Mouse (Mus musculus) ES-Bruce4 (cell line): ENCODE results near the gene Nedd4. TPM values are rescaled to one million over a fixed set of nuclear protein-coding genes. Genes with fewer than 3 reads are reported as not detected.

Source experiments
- H3K27ac ChIP-seq: 2 replicates; pipeline ENCODE4 v1.5.1; 2012; ENCODE audit warnings: low read length, inconsistent platforms; ENCODE audit not compliant: insufficient read depth
- H3K27me3 ChIP-seq: 2 replicates; pipeline ENCODE4 v1.6.1; 2012; ENCODE audit warnings: mild to moderate bottlenecking, low read length, inconsistent platforms; ENCODE audit not compliant: control insufficient read depth, poor library complexity, insufficient read depth, severe bottlenecking
- H3K36me3 ChIP-seq: 2 replicates; pipeline ENCODE4 v1.6.1; 2012; ENCODE audit warnings: inconsistent platforms, mild to moderate bottlenecking, low read length, moderate library complexity; ENCODE audit not compliant: control insufficient read depth, poor library complexity, insufficient read depth, severe bottlenecking
- H3K4me1 ChIP-seq: one replicate; pipeline ENCODE4 v1.8.1; 2011; ENCODE audit warnings: low read length; ENCODE audit not compliant: control insufficient read depth, insufficient read depth
- H3K4me3 ChIP-seq: 2 replicates; pipeline ENCODE4 v1.5.1; 2011; ENCODE audit warnings: low read depth, mild to moderate bottlenecking, low read length
- H3K9ac ChIP-seq: 2 replicates; pipeline ENCODE4 v1.6.1; 2012; ENCODE audit warnings: low read depth, mild to moderate bottlenecking, inconsistent platforms; ENCODE audit not compliant: poor library complexity, severe bottlenecking
- H3K9me3 ChIP-seq: replicated peaks from 2 replicates; pipeline ENCODE4 v1.6.1; 2012; ENCODE audit warnings: mild to moderate bottlenecking, low read length, inconsistent platforms; ENCODE audit not compliant: control insufficient read depth, poor library complexity, insufficient read depth, severe bottlenecking
- CTCF ChIP-seq: IDR thresholded peaks from one replicate; pipeline ENCODE4 v1.8.1; 2011; ENCODE audit warnings: low read depth, low read length
- EP300 ChIP-seq: IDR thresholded peaks from 2 replicates; pipeline ENCODE4 v1.6.1; 2011; ENCODE audit warnings: low read depth, low read length; ENCODE audit not compliant: insufficient read depth
- POLR2A ChIP-seq: IDR thresholded peaks from one replicate; pipeline ENCODE4 v1.8.1; 2011; ENCODE audit warnings: low read length; ENCODE audit not compliant: insufficient read depth
- polyA plus RNA-seq: library from polyadenylated mRNA; stranded (reverse); fragments of >200 nt; gene quantifications from 2 replicates; pipeline ENCODE4 v1.2.4, GENCODE M21; 2011; ENCODE audit warnings: low read depth; ENCODE audit not compliant: missing spikeins, insufficient read depth, insufficient read length

Gene Nedd4
- polyA plus RNA-seq, 1 experiment, result 1,184 TPM

DNA sequence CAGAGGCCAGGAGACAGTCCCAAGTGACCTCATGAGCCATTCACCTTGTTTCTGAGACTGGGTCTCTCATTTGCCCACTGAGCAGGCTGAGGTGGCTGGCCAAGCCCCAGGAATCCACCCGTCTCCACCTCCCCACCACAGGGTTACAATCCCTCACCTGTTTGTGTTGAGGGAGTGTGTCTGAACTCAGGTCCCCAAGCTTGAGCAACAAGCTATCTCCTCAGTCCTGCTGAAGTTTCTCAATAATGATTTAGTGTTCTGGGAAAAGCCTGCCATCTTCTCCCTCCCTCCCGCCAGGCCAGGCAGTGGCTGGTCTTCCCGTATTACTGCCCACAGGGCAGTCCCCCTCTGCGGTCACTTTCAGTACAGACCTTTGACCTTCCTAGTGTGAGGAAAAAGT is 5.7 kb upstream of the Nedd4 start:
- TF ChIP-seq CTCF, result no peak
- no peak for TF ChIP-seq POLR2A
- TF ChIP-seq EP300, result no peak
- H3K9ac ChIP-seq, result 0 out of 2 replicates have a peak overlapping the region, but pooled peaks have one; percentile 33
- no peaks in the 10 kb centered on the region for H3K9me3 ChIP-seq
- 0 out of 2 replicates have a peak overlapping the region, but pooled peaks have one; percentile 71 for H3K27ac ChIP-seq
- H3K27me3 ChIP-seq, result no peaks in the 10 kb centered on the region
- no peak overlapping the region for H3K4me3 ChIP-seq
- no peaks in the 10 kb centered on the region for H3K36me3 ChIP-seq
- peaks cover 13% of the 10 kb centered on the region for H3K4me1 ChIP-seq

DNA sequence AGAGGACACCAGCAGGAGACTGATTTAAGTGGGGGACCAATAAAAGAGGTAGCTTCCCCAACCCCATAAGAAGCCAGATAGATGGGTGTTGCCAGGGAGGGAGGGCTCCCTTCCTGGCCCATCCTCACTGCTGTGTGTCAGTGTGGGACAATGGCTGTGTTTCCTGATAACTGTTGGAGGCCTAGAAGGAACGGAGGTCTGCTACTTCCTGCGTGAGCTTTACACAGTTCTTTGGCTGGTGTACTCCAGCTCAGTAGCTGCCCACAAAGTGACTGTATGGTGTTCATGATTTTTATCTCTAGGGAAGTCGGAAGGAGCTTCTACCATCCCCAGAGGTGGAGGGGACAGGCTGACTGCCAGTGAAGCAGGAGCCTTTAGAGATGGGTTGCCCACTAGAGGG is 5.2 kb upstream of the Nedd4 start:
- no peak for TF ChIP-seq EP300
- TF ChIP-seq POLR2A, result no peak
- TF ChIP-seq CTCF, result no peak
- H3K27ac ChIP-seq, result peak overlapping the region; percentile 71
- peaks cover 13% of the 10 kb centered on the region for H3K4me1 ChIP-seq
- no peaks in the 10 kb centered on the region for H3K9me3 ChIP-seq
- H3K4me3 ChIP-seq, result no peak overlapping the region
- 0 out of 2 replicates have a peak overlapping the region, but pooled peaks have one; percentile 33 for H3K9ac ChIP-seq
- H3K36me3 ChIP-seq, result no peaks in the 10 kb centered on the region
- H3K27me3 ChIP-seq, result no peaks in the 10 kb centered on the region

- Histone ChIP-seq H3K9ac (no peak overlapping the region), H3K4me1 (peaks cover 13% of the 10 kb centered on the region), H3K27me3 (no peaks in the 10 kb centered on the region), H3K36me3 (no peaks in the 10 kb centered on the region), H3K27ac (0 out of 2 replicates have a peak overlapping the region, but pooled peaks have one; percentile 15), H3K9me3 (no peaks in the 10 kb centered on the region), H3K4me3 (no peak overlapping the region)
- TF ChIP-seq CTCF (no peak), EP300 (no peak), POLR2A (no peak)
Observed at GRCm38 (mm10) chr9:72657694-72658093, 4.5 kb upstream of the Nedd4 start.

DNA sequence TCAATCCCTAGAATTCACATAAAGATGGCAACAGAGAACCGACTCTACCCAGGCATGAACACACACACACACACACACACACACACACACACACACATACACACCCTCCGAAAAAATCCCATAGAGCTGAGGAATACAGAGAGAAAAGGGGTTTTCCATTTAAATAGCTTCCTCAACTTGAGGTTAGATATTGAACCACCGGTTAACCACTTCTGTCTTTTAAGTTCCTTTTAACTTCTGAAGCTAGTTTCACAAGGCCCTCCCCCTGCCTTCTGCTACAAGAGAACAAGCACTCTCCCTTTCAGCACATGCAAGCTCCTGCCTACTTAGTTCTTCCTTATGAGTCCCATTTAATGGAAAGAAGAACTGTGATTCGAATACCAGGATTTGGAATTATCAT is 2.0 kb upstream of the Nedd4 start:
- Histone ChIP-seq H3K27me3 (no peaks in the 10 kb centered on the region), H3K4me3 (no peak overlapping the region), H3K36me3 (peaks cover 17% of the 10 kb centered on the region), H3K4me1 (peaks cover 8% of the 10 kb centered on the region), H3K27ac (no peak overlapping the region; the same call in 1 of the 2 replicates), H3K9ac (no peak overlapping the region), H3K9me3 (no peaks in the 10 kb centered on the region)
- TF ChIP-seq CTCF (no peak), EP300 (no peak), POLR2A (no peak)

DNA sequence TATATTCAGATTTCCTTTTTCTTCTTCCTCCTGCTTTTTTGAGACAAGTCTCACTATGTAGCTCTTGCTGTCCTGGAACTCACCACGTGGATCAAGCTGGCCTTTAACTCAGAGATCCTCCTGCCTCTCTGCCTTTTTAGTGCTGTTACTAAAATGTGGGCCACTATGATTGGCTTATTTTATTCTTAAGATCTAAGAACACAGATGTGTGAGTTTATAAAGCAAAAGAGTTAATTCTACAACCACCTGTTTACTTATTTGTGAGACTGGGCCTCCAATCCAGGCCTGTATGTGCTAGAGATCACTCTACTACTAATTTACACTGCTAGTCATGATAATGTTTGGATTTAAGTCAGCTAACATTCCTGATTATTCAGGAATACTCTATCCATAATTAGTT is 1.2 kb upstream of the Nedd4 start:
- H3K27ac ChIP-seq, result peak overlapping the region; percentile 68; the same call in 1 of the 2 replicates
- no peak for TF ChIP-seq POLR2A
- TF ChIP-seq EP300, result no peak
- no peak for TF ChIP-seq CTCF
- H3K4me1 ChIP-seq, result peaks cover 8% of the 10 kb centered on the region
- peak overlapping the region; percentile 99 for H3K9ac ChIP-seq
- no peak overlapping the region for H3K4me3 ChIP-seq
- H3K36me3 ChIP-seq, result peaks cover 25% of the 10 kb centered on the region
- H3K9me3 ChIP-seq, result no peaks in the 10 kb centered on the region
- no peaks in the 10 kb centered on the region for H3K27me3 ChIP-seq

DNA sequence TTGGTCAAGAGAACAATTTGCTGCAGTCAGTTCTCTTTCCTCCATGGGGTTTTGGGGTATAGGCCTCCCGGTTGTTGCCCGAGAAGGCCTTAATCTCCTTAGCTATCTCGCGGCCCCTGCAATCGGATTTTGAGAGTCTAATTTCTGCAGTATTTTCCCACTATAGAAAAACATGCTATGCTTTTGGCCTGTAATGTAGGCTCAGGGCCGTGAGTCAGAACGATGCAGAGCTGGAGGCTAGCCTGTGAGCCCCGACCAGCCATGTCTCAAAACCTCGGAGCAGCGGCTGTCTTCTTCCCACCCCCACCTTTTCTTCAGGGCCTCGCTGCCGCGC is 618 bp upstream of the Nedd4 start:
- Histone ChIP-seq H3K4me1 (peaks cover 6% of the 10 kb centered on the region), H3K9ac (peak overlapping the region; percentile 99)
- TF ChIP-seq EP300 (0 out of 2 replicates have a peak, but pooled peaks have one; percentile 14), POLR2A (peak; percentile 26), CTCF (no peak)

More for the DNA sequence above, 618 bp upstream of the Nedd4 start:
- Histone ChIP-seq H3K27me3 (no peaks in the 10 kb centered on the region), H3K36me3 (peaks cover 28% of the 10 kb centered on the region), H3K4me3 (peak overlapping the region; percentile 71), H3K9me3 (no peaks in the 10 kb centered on the region), H3K27ac (peak overlapping the region; percentile 82)
